Mouse (Mus musculus) thymus, postnatal 25 days (tissue): ENCODE data around the gene Gm14692.
"Not testable (repeated sequence)": the region's sequence is repeated elsewhere in the genome, so short reads cannot be mapped to it uniquely, and the experiment has no call there.

ENCODE experiments used
- DNase-seq: peaks from one replicate; pipeline ENCODE4 v3.0.0; 2022

Gm14692 gene

DNA sequence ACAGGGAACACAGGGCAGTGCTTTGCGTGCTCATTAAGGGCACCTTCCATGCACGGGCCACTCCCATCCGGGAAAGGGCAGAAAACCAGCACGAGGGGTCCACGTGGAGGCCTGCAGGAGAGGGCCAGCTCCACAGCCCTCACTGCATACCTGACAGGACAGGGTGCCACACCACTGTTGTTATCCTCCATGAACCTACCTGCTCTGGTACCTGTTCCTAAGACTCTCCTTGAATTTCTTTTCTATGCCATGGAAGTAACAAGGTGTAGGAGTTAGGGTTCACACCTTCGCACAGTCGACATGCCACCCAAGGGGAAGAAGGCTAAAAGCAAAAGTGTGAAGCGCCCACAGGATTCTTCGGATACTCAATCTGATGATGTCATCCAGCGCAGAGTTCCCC lies at the start of gene Gm14692:
Gene Gm14692 (plus strand): TSS at position 301 of the 400 bp plus-strand sequence.
- not testable (repeated sequence) for DNase-seq

DNA sequence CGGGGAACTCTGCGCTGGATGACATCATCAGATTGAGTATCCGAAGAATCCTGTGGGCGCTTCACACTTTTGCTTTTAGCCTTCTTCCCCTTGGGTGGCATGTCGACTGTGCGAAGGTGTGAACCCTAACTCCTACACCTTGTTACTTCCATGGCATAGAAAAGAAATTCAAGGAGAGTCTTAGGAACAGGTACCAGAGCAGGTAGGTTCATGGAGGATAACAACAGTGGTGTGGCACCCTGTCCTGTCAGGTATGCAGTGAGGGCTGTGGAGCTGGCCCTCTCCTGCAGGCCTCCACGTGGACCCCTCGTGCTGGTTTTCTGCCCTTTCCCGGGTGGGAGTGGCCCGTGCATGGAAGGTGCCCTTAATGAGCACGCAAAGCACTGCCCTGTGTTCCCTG lies 2.0 kb upstream of the Gm14692 start, which contains the start of gene Gm1140:
Gene Gm1140 (minus strand): TSS at position 101 of the 400 bp plus-strand sequence.
- DNase-seq = not testable (repeated sequence)
